Mouse (Mus musculus) forebrain, postnatal 0 days (tissue): Measurements from ENCODE around the gene Mgat4e. TPM values are rescaled to one million over a fixed set of nuclear protein-coding genes. Genes with fewer than 3 reads are reported as not detected.

Source experiments
- ATAC-seq: fragments of 200-750 bp; cut with Nextera tagmentation; 2 replicates; pipeline ENCODE4 v1.8.0; 2017; ENCODE audit warnings: mild to moderate bottlenecking, moderate library complexity
- DNase-seq: peaks from one replicate; pipeline ENCODE4 v3.0.0-alpha.2; 2015
- H3K27ac ChIP-seq: fragments of 300-500 bp; sonication (generic); 2 replicates; pipeline ENCODE4 v1.5.1; 2014; ENCODE audit warnings: low read depth, mild to moderate bottlenecking, antibody characterized with exemption, low read length, moderate library complexity, mixed read lengths
- H3K27me3 ChIP-seq: fragments of 300-500 bp; sonication (generic); 2 replicates; pipeline ENCODE4 v1.6.1; 2014; ENCODE audit warnings: mild to moderate bottlenecking, low read length, mixed read lengths; ENCODE audit not compliant: insufficient read depth
- H3K36me3 ChIP-seq: fragments of 300-500 bp; sonication (generic); 2 replicates; pipeline ENCODE4 v1.6.1; 2014; ENCODE audit warnings: mild to moderate bottlenecking, moderate library complexity; ENCODE audit not compliant: insufficient read depth
- H3K4me1 ChIP-seq: fragments of 300-500 bp; sonication (generic); 2 replicates; pipeline ENCODE4 v1.6.1; 2014; ENCODE audit warnings: antibody characterized with exemption; ENCODE audit not compliant: insufficient read depth
- H3K4me2 ChIP-seq: fragments of 300-500 bp; sonication (generic); 2 replicates; pipeline ENCODE4 v1.6.1; 2014; ENCODE audit warnings: low read depth, mild to moderate bottlenecking, moderate library complexity
- H3K4me3 ChIP-seq: fragments of 300-500 bp; sonication (generic); 2 replicates; pipeline ENCODE4 v1.5.1; 2014; ENCODE audit warnings: low read depth, low read length, mixed read lengths
- H3K9ac ChIP-seq: fragments of 300-500 bp; sonication (generic); 2 replicates; pipeline ENCODE4 v1.6.1; 2014; ENCODE audit warnings: mild to moderate bottlenecking
- H3K9me3 ChIP-seq: fragments of 300-500 bp; sonication (generic); 2 replicates; pipeline ENCODE4 v1.6.1; 2016; ENCODE audit warnings: low read length
- CTCF ChIP-seq: sonication (generic); IDR thresholded peaks from 2 replicates; pipeline ENCODE4 v1.5.1; 2016; ENCODE audit warnings: antibody characterized with exemption, control low read depth, low read depth
- WGBS: fragments of 180-500 bp; shearing (Covaris S2); extraction: QIAGEN DNeasy Blood & Tissue Kit; methylation state at CpG from one replicate; pipeline ENCODE4 v1.1.7; 2014; 5-methylcytosine and 5-hydroxymethylcytosine counted together
- polyA plus RNA-seq: library from polyadenylated mRNA; unstranded; fragments of >200 nt; fragmentation: Nextera tagmentation; extraction: Ambion mirVana; gene quantifications from 2 replicates; pipeline ENCODE4 v1.2.1, GENCODE M21; 2015
- total RNA-seq: library from RNA; depleted of rRNA; stranded (reverse); fragments of >200 nt; gene quantifications from 2 replicates; pipeline ENCODE4 v1.2.3, GENCODE M21; 2014

The Mgat4e gene
- total and polyA plus RNA-seq, 2 experiments from 2014 or later = not detected

- ATAC-seq = no peak
- no peaks in the 10 kb centered on the region for H3K9me3 ChIP-seq
- no peak overlapping the region for H3K9ac ChIP-seq
- H3K4me1 ChIP-seq = no peaks in the 10 kb centered on the region
- no peaks in the 10 kb centered on the region for H3K27me3 ChIP-seq
- H3K4me3 ChIP-seq = no peak overlapping the region
- 70% methylated on average over 5 of the region's 5 CpGs for WGBS
- no peak overlapping the region for H3K4me2 ChIP-seq
- no peak for DNase-seq
- no peaks in the 10 kb centered on the region for H3K36me3 ChIP-seq
- no peak for TF ChIP-seq CTCF
- no peak overlapping the region for H3K27ac ChIP-seq
Observed at GRCm38 (mm10) chr1:134573932-134574315, 24.4 kb upstream of the Mgat4e start.

- H3K9me3 ChIP-seq = no peaks in the 10 kb centered on the region
- DNase-seq (no peak), ATAC-seq (no peak)
- H3K4me3 ChIP-seq = no peak overlapping the region
- H3K9ac ChIP-seq = no peak overlapping the region
- H3K4me1 ChIP-seq = no peaks in the 10 kb centered on the region
- no peaks in the 10 kb centered on the region for H3K27me3 ChIP-seq
- TF ChIP-seq CTCF = no peak
- no peak overlapping the region for H3K4me2 ChIP-seq
- WGBS = 81% methylated on average over 1 of the region's 1 CpGs
- no peak overlapping the region for H3K27ac ChIP-seq
- H3K36me3 ChIP-seq = no peaks in the 10 kb centered on the region
Observed at GRCm38 (mm10) chr1:134573300-134573931, 23.9 kb upstream of the Mgat4e start.

GRCm38 (mm10) chr1:134570631-134571030 lies 21.1 kb upstream of the Mgat4e start:
- Histone ChIP-seq H3K4me3 (no peak overlapping the region), H3K4me2 (no peak overlapping the region), H3K27me3 (no peaks in the 10 kb centered on the region), H3K9ac (no peak overlapping the region), H3K36me3 (no peaks in the 10 kb centered on the region), H3K4me1 (no peaks in the 10 kb centered on the region), H3K27ac (no peak overlapping the region), H3K9me3 (no peaks in the 10 kb centered on the region)
- no peak for DNase-seq
- WGBS = 66% methylated on average over 3 of the region's 3 CpGs
- no peak for ATAC-seq
- no peak for TF ChIP-seq CTCF

GRCm38 (mm10) chr1:134570171-134570570 lies 20.7 kb upstream of the Mgat4e start:
- no peak for ATAC-seq
- Histone ChIP-seq H3K27me3 (no peaks in the 10 kb centered on the region), H3K27ac (no peak overlapping the region), H3K9ac (no peak overlapping the region), H3K4me1 (no peaks in the 10 kb centered on the region), H3K36me3 (no peaks in the 10 kb centered on the region), H3K9me3 (no peaks in the 10 kb centered on the region), H3K4me3 (no peak overlapping the region), H3K4me2 (no peak overlapping the region)
- DNase-seq = no peak
- WGBS = 94% methylated on average over 9 of the region's 9 CpGs
- no peak for TF ChIP-seq CTCF

- no peak for ATAC-seq
- H3K4me3 ChIP-seq = no peak overlapping the region
- WGBS = 45% methylated on average over 1 of the region's 1 CpGs
Observed at GRCm38 (mm10) chr1:134567511-134567910, 18.0 kb upstream of the Mgat4e start.

GRCm38 (mm10) chr1:134563726-134564125 lies 14.2 kb upstream of the Mgat4e start:
- H3K9ac ChIP-seq = no peak overlapping the region
- 68% methylated on average over 3 of the region's 3 CpGs for WGBS
- H3K27me3 ChIP-seq = no peaks in the 10 kb centered on the region
- H3K9me3 ChIP-seq = no peaks in the 10 kb centered on the region
- no peak overlapping the region for H3K27ac ChIP-seq
- H3K4me2 ChIP-seq = no peak overlapping the region
- DNase-seq = no peak
- no peaks in the 10 kb centered on the region for H3K36me3 ChIP-seq
- no peak overlapping the region for H3K4me3 ChIP-seq
- ATAC-seq = no peak
- no peak for TF ChIP-seq CTCF
- H3K4me1 ChIP-seq = peaks cover 13% of the 10 kb centered on the region; the same call in 1 of the 2 replicates

More at GRCm38 (mm10) chr1:134567511-134567910, 18.0 kb upstream of the Mgat4e start:
- H3K9me3 ChIP-seq = no peaks in the 10 kb centered on the region
- no peaks in the 10 kb centered on the region for H3K36me3 ChIP-seq
- DNase-seq = no peak
- H3K4me2 ChIP-seq = no peak overlapping the region
- H3K4me1 ChIP-seq = peaks cover 6% of the 10 kb centered on the region; the same call in 1 of the 2 replicates
- H3K27ac ChIP-seq = no peak overlapping the region
- no peaks in the 10 kb centered on the region for H3K27me3 ChIP-seq
- no peak for TF ChIP-seq CTCF
- no peak overlapping the region for H3K9ac ChIP-seq

DNA sequence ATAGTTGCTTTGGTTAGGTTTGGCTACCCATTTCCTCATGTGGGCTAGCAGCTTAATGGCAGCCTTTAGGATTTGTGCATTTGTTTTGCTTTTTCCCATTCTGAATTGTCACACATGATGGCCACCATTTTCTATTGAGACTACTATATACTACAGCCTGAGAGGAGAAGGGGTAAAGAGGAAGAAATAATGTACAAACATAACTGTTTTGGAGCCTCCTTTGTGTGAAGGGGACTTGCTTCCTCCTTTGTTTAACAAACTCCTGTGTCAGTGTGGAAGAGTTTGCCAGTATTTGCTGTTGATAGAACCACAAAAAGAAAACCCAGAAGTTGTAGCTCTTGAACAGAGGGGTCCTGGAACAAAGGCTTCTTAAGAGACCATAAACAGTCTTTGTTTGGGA lies 13.0 kb upstream of the Mgat4e start:
- no peak overlapping the region for H3K27ac ChIP-seq
- ATAC-seq = no peak
- no peaks in the 10 kb centered on the region for H3K9me3 ChIP-seq

More for the DNA sequence above, 13.0 kb upstream of the Mgat4e start:
- Histone ChIP-seq H3K9ac (peak overlapping the region; percentile 95), H3K4me1 (peaks cover 13% of the 10 kb centered on the region; the same call in 1 of the 2 replicates), H3K36me3 (no peaks in the 10 kb centered on the region), H3K27me3 (no peaks in the 10 kb centered on the region), H3K4me3 (peak overlapping the region; percentile 98), H3K4me2 (peak overlapping the region; percentile 61)
- DNase-seq = no peak
- no peak for TF ChIP-seq CTCF
